Mouse (Mus musculus): ENCODE data around the gene Gpx5.

GRCm38 (mm10) chr13:21236714-21237113 is 55.8 kb downstream of the Gpx5 start:
- TF ChIP-seq GATA1 (IDR thresholded peaks at IDR 0.05; ENCODE audit: low read length) = no peak
- TF ChIP-seq TAL1 (IDR thresholded peaks at IDR 0.05; ENCODE audit: low read length) = no peak

All from erythroblast, embryonic 14.5 days (primary cell).